Mouse (Mus musculus) kidney, postnatal 25 days (tissue): ENCODE measurements at regions not wholly inside any gene's neighbourhood (a gene's known extent, or its start where the extent isn't known, plus 50 kb on each side); places are given as distances from the start of the nearest gene placed in this dataset.
A peak's percentile ranks its signal among the peaks of the same experiment; 100 is the strongest.
"Not testable (repeated sequence)": the region's sequence is repeated elsewhere in the genome, so short reads cannot be mapped to it uniquely, and the experiment has no call there.

Experiments used
- DNase-seq, 2 experiments: peaks; one replicate each; pipeline ENCODE4 v3.0.0; 2021; ENCODE audit warnings: mixed read lengths in 2 of 2

GRCm38 (mm10) chr2:129883417-129883816 lies 83.1 kb downstream of the Stk35 start:
- no peak for DNase-seq

GRCm38 (mm10) chr2:129884316-129884715 lies 84.0 kb downstream of the Stk35 start:
- DNase-seq = no peak

GRCm38 (mm10) chr2:129885536-129885935 lies 85.2 kb downstream of the Stk35 start:
- no peak for DNase-seq

- peak in 1 of 2 experiments; percentile 9 for DNase-seq
Observed at GRCm38 (mm10) chr2:129893231-129893630, 92.9 kb downstream of the Stk35 start.

- DNase-seq = no peak
Observed at GRCm38 (mm10) chr2:129893832-129894231, 93.5 kb downstream of the Stk35 start.

- no peak for DNase-seq
Observed at GRCm38 (mm10) chr2:129894906-129895305, 94.6 kb downstream of the Stk35 start.

GRCm38 (mm10) chr2:129895369-129895768 lies 95.1 kb downstream of the Stk35 start:
- DNase-seq = no peak

- no peak for DNase-seq
Observed at GRCm38 (mm10) chr2:129896696-129897095, 96.4 kb downstream of the Stk35 start.

GRCm38 (mm10) chr2:129903383-129904135 lies 103.2 kb downstream of the Stk35 start:
- no peak for DNase-seq

GRCm38 (mm10) chr2:129904753-129905152 lies 104.4 kb downstream of the Stk35 start:
- peak in 1 of 2 experiments; percentile 35 for DNase-seq

- peak; percentile 39 to 58 for DNase-seq
Observed at GRCm38 (mm10) chr2:129908701-129909425, 103.3 kb upstream of the Tgm3 start.

GRCm38 (mm10) chr2:129911203-129911921 lies 100.8 kb upstream of the Tgm3 start:
- no peak for DNase-seq

GRCm38 (mm10) chr2:129912556-129912955 lies 99.6 kb upstream of the Tgm3 start:
- no peak for DNase-seq

GRCm38 (mm10) chr2:129914261-129914660 lies 97.9 kb upstream of the Tgm3 start:
- DNase-seq = no peak

GRCm38 (mm10) chr2:129916411-129916810 lies 95.7 kb upstream of the Tgm3 start:
- DNase-seq = no peak

GRCm38 (mm10) chr2:129918141-129918790 lies 93.9 kb upstream of the Tgm3 start:
- DNase-seq = no peak

- DNase-seq = no peak
Observed at GRCm38 (mm10) chr2:129919551-129919950, 92.6 kb upstream of the Tgm3 start.

GRCm38 (mm10) chr2:129927218-129927617 lies 84.9 kb upstream of the Tgm3 start:
- no peak for DNase-seq

- DNase-seq = no peak
Observed at GRCm38 (mm10) chr2:129933578-129933977, 78.6 kb upstream of the Tgm3 start.

- no peak for DNase-seq
Observed at GRCm38 (mm10) chr2:129942824-129943223, 69.3 kb upstream of the Tgm3 start.

- DNase-seq = peak in 1 of 2 experiments; percentile 4
Observed at GRCm38 (mm10) chr2:129947847-129948553, 64.1 kb upstream of the Tgm3 start.

- DNase-seq = not testable (repeated sequence)
Observed at GRCm38 (mm10) chr2:129949786-129950185, 62.4 kb upstream of the Tgm3 start.
